Comparison of ENCODE assay signal across 19 mouse cellular contexts in genomic region chr3:103572526-103572925, GRCm38 (mm10). TPM values are rescaled to one million over a fixed set of nuclear protein-coding genes. Genes with fewer than 3 reads are reported as not detected.
"Had no signal": no experiment of that assay in that cellular context is flagged by ENCODE, and none has a peak within 500 bp of the region (broad histone marks: within the 10 kb centered on the region; RNA-seq: fewer than 3 reads in every experiment).

No protein-coding gene starts in this region.

- H3K4me2 ChIP-seq: limb, embryonic 13.5 days; liver, embryonic 12.5 days; liver, embryonic 15.5 days; lung, embryonic 15.5 days had no signal

- H3K9me3 ChIP-seq: limb, embryonic 10.5 days; limb, embryonic 13.5 days; liver, embryonic 12.5 days; liver, embryonic 15.5 days; lung, embryonic 15.5 days; megakaryocyte, embryonic 14.5 days; midbrain, embryonic 10.5 days; midbrain, embryonic 13.5 days had no signal

- H3K9ac ChIP-seq: limb, embryonic 13.5 days; liver, embryonic 12.5 days; liver, embryonic 15.5 days; lung, embryonic 15.5 days had no signal

- H3K36me3 ChIP-seq: limb, embryonic 10.5 days; limb, embryonic 13.5 days; liver, embryonic 12.5 days; liver, embryonic 15.5 days; lung, embryonic 15.5 days; midbrain, embryonic 10.5 days; midbrain, embryonic 13.5 days had no signal

- H3K27ac ChIP-seq: limb, embryonic 10.5 days; limb, embryonic 13.5 days; liver, embryonic 12.5 days; liver, embryonic 15.5 days; lung, embryonic 15.5 days; midbrain, embryonic 10.5 days; midbrain, embryonic 13.5 days had no signal

- DNase-seq: kidney, postnatal 14 days; kidney, postnatal 4 days; liver; lung, adult 18-20 months; lung, postnatal 10 days; lung, postnatal 36 days; thymus, adult 18-20 months; thymus, postnatal 36 days had no signal

- ATAC-seq: liver, embryonic 12.5 days; midbrain, embryonic 13.5 days; midbrain, embryonic 16.5 days had no signal

- H3K4me3 ChIP-seq: limb, embryonic 10.5 days; limb, embryonic 13.5 days; liver, embryonic 12.5 days; liver, embryonic 15.5 days; lung, embryonic 15.5 days; megakaryocyte, embryonic 14.5 days; myocyte had no signal

RNA-seq across cellular contexts. Expression of gene Syt6, which starts 2.5 kb away (rescaled TPM):
- total RNA-seq: monocyte, adult 5-6 weeks had no signal
